Mouse (Mus musculus): ENCODE results near the gene Adipor1. TPM values are rescaled to one million over a fixed set of nuclear protein-coding genes. Genes with fewer than 3 reads are reported as not detected.

Gene Adipor1
- polyA plus RNA-seq (2015; fragmentation: Nextera tagmentation; extraction: Ambion mirVana), result 106 and 110 TPM in 2 replicates

DNA sequence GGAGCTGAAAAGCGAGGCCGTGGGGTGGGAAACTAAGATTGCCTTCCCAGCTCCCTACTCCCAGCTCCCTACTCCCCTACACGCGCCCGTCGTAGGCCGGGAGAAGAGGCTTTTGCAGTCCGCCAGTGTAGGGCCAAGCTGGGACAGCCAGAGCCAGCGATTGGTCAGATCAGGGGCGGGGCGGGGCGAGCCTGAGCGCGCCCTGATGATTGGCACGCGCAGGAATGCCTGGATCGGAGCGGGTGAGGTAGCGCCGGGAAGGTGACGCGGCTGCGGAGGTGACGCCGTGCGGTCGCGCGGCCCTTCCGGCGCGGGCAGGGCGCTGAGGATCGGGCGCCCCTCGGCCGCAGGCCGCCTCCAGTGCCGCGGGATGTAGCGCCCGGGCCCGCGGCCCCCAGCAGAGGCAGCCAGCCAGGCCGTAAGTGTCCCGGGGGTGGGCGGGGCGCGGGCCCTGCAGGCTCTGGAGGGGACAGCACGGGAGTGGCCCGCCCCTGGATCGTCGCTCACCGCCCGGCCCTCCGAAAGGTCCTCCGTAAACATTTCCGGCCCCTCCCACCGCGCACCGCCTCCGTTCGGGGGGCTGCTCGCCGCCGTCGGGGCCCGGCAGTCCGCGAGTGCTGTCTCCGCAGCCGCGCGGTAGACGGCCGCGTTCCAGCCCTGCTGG is at the start of gene Adipor1:
Gene Adipor1, plus strand, starts transcription at position 211 of the 664 bp plus-strand sequence.

GRCm38 (mm10) chr1:134385666-134386065 is 29.5 kb upstream of the Adipor1 start, which contains the start of gene 4933406M09Rik:
4933406M09Rik (plus strand) TSS chr1:134385940.

DNA sequence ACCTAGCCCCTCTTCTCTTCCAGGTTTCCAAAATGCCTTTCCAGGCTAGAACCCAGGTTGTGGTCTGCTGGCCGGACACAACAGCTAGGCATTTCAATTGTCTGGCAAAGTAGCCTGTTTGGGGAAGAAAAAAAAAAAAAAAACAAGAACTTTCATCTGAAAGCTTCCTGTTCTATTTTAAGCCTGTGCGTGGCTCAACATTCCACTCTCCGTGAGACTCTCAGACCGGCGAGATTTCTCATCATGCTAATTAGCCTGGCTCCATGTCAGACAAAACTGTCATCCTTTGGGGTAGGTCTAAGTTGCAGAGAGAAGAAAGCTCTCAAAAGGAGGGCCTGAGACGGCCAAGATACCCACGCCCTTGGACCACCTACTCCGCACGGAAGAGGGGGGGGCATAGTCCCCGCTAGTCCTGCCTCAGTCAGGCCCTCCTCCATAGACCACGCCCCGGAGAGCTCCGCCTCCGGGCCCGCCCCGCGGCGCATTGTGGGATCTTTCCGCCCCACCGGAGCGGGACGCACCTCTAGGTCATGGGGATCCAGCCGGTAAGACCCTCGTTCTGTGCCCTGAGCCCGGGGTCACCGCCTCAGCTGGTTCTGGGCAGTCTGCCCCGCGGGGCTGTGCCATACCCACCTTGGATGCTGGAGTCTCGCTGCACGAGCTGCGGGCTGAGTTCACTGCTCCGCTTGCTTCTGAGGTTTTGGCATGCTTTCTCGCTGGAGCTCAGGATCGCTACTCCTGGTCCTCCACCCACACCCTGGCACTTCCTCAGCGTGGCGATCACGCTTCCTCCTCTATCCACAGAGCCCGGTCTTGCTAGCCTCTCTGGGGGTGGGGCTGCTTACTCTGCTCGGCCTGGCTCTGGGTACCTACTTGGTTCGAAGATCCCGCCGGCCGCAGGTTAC is 9.4 kb upstream of the Adipor1 start, which contains the start of gene Cyb5r1:
Gene Cyb5r1, plus strand, starts transcription at position 51 of the 905 bp plus-strand sequence.

DNA sequence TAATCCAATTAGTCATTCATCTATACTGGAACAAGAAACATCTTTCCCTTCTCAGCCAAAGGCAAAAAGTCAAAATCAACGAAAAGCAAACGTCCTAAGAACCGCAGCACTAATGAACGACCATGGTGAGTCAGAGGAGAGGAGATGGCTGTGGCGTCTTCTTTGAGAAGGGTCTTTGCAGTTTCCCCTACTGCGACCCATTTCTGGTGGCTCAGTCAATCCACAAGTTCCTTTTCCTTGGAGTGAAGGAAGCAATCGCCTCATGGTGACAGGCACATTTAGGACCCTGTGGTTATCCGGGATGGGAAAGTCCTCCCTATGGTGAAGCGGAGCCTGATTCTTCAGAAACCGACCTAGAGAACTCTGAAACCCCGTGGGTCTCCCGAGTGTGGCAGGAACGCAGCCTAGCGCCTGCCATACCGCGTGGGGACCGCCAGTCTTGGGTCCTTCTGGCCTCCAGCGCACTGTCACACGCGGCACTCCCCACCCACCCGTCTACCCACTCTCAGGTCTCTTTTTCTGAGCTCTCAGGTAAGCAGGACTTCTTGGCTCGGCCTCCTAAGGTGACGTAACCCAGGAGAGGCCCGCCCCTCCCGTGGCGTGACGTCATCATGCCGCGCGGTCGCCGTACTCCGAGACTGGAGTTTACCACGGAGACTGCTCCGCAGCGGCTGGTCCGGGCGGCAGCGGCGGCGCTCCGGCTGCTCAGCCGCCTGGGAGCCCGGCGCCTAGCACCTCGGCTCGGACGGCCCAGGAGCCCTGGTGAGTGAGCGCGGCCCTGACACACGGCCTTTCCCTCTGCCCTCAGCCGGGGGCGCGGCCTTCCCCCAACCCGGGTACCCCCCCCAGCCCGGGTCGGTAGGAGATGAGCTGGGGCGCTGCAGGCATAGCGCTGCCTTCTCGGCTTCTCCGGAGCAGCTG is 40.0 kb downstream of the Adipor1 start, which contains the start of gene Klhl12:
Gene Klhl12, plus strand, starts transcription at position 628 of the 921 bp plus-strand sequence.

Other genes starting within 250 kb of the Adipor1 start
- gene Chil1, start 233.2 kb upstream of the Adipor1 start, polyA plus RNA-seq (2015; fragmentation: Nextera tagmentation; extraction: Ambion mirVana), result 36.1 and 40.1 TPM in 2 replicates
- 252 and 318 TPM in 2 replicates for gene Mybph, start 221.9 kb upstream of the Adipor1 start, polyA plus RNA-seq (2015; fragmentation: Nextera tagmentation; extraction: Ambion mirVana)
- gene Adora1, start 179.9 kb upstream of the Adipor1 start, polyA plus RNA-seq (2015; fragmentation: Nextera tagmentation; extraction: Ambion mirVana), result 1.1 and 1.5 TPM in 2 replicates
- gene Myog, start 125.4 kb upstream of the Adipor1 start, polyA plus RNA-seq (2015; fragmentation: Nextera tagmentation; extraction: Ambion mirVana), result 349 and 369 TPM in 2 replicates
- 14.6 and 17.4 TPM in 2 replicates for gene Ppfia4, start 82.5 kb upstream of the Adipor1 start, polyA plus RNA-seq (2015; fragmentation: Nextera tagmentation; extraction: Ambion mirVana)
- gene Tmem183a, start 53.4 kb upstream of the Adipor1 start, polyA plus RNA-seq (2015; fragmentation: Nextera tagmentation; extraction: Ambion mirVana), result 27.1 and 34.4 TPM in 2 replicates
- not detected in 2 replicates for gene 4933406M09Rik, start 29.4 kb upstream of the Adipor1 start, polyA plus RNA-seq (2015; fragmentation: Nextera tagmentation; extraction: Ambion mirVana)
- gene Cyb5r1, start 9.8 kb upstream of the Adipor1 start, polyA plus RNA-seq (2015; fragmentation: Nextera tagmentation; extraction: Ambion mirVana), result 77.3 and 86.6 TPM in 2 replicates
- 9.6 and 11.0 TPM in 2 replicates for gene Klhl12, start 40.2 kb downstream of the Adipor1 start, polyA plus RNA-seq (2015; fragmentation: Nextera tagmentation; extraction: Ambion mirVana)
- 17.0 and 18.3 TPM in 2 replicates for gene Rabif, start 79.3 kb downstream of the Adipor1 start, polyA plus RNA-seq (2015; fragmentation: Nextera tagmentation; extraction: Ambion mirVana)
- gene Mgat4e, start 134.3 kb downstream of the Adipor1 start, polyA plus RNA-seq (2015; fragmentation: Nextera tagmentation; extraction: Ambion mirVana), result not detected in 2 replicates
- gene Kdm5b, start 144.8 kb downstream of the Adipor1 start, polyA plus RNA-seq (2015; fragmentation: Nextera tagmentation; extraction: Ambion mirVana), result 15.8 and 17.1 TPM in 2 replicates
- gene Syt2, start 231.3 kb downstream of the Adipor1 start, polyA plus RNA-seq (2015; fragmentation: Nextera tagmentation; extraction: Ambion mirVana), result 0.14 and 0.17 TPM in 2 replicates